Mouse (Mus musculus) granulocyte monocyte progenitor cell, adult 5-6 weeks (primary cell): ENCODE measurements around the gene Prrxl1. TPM values are rescaled to one million over a fixed set of nuclear protein-coding genes. Genes with fewer than 3 reads are reported as not detected.

Source experiments
- ATAC-seq: replicated peaks from 2 replicates; pipeline ENCODE4 v1.8.0; 2016; ENCODE audit warnings: mild to moderate bottlenecking, moderate TSS enrichment, inconsistent platforms; ENCODE audit not compliant: poor library complexity, severe bottlenecking
- total RNA-seq, 2 experiments: library from RNA; stranded (forward) in 1 of 2; stranded (reverse) in 1 of 2; fragments of 200-712, 200-1000 nt in 1 of 2; fragments of >200 nt in 1 of 2; fragmentation: Nextera tagmentation in 1 of 2; gene quantifications; 2 replicates each; pipeline ENCODE4 v1.2.3; 2014 to 2017

The Prrxl1 gene
- total RNA-seq, 2 experiments from 2014 or later = not detected

- peak; percentile 28 for ATAC-seq
Measured at GRCm38 (mm10) chr14:32698556-32698955, 99.3 kb downstream of the Prrxl1 start.

Other genes with a start within 250 kb of the Prrxl1 start
- gene 1700024G13Rik, start 211.0 kb upstream of the Prrxl1 start, total RNA-seq (2014; fragmentation: Nextera tagmentation) = not detected in 2 replicates
- gene 1700024G13Rik, start 211.0 kb upstream of the Prrxl1 start, total RNA-seq (2017) = not detected in 2 replicates
- gene Slc18a3, start 134.6 kb upstream of the Prrxl1 start, total RNA-seq (2014; fragmentation: Nextera tagmentation) = not detected in 2 replicates
- not detected in 2 replicates for gene Slc18a3, start 134.6 kb upstream of the Prrxl1 start, total RNA-seq (2017)
- gene Chat, start 133.4 kb upstream of the Prrxl1 start, total RNA-seq (2014; fragmentation: Nextera tagmentation) = not detected in 2 replicates
- not detected in 2 replicates for gene Chat, start 133.4 kb upstream of the Prrxl1 start, total RNA-seq (2017)
- gene Ercc6, start 85.9 kb upstream of the Prrxl1 start, total RNA-seq (2014; fragmentation: Nextera tagmentation) = 26.8 TPM in 2 replicates
- 28.2 and 29.3 TPM in 2 replicates for gene Ercc6, start 85.9 kb upstream of the Prrxl1 start, total RNA-seq (2017)
- gene 3425401B19Rik, start 85.9 kb downstream of the Prrxl1 start, total RNA-seq (2014; fragmentation: Nextera tagmentation) = not detected in 2 replicates
- gene 3425401B19Rik, start 85.9 kb downstream of the Prrxl1 start, total RNA-seq (2017) = not detected in 2 replicates
- gene Tmem273, start 186.6 kb downstream of the Prrxl1 start, total RNA-seq (2014; fragmentation: Nextera tagmentation) = 5.9 and 9.9 TPM in 2 replicates
- 13.4 and 15.6 TPM in 2 replicates for gene Tmem273, start 186.6 kb downstream of the Prrxl1 start, total RNA-seq (2017)
- gene Fam170b, start 234.6 kb downstream of the Prrxl1 start, total RNA-seq (2014; fragmentation: Nextera tagmentation) = not detected in 2 replicates
- gene Fam170b, start 234.6 kb downstream of the Prrxl1 start, total RNA-seq (2017) = not detected in 2 replicates